Mouse (Mus musculus): Measurements from ENCODE around the gene Golga3.

DNA sequence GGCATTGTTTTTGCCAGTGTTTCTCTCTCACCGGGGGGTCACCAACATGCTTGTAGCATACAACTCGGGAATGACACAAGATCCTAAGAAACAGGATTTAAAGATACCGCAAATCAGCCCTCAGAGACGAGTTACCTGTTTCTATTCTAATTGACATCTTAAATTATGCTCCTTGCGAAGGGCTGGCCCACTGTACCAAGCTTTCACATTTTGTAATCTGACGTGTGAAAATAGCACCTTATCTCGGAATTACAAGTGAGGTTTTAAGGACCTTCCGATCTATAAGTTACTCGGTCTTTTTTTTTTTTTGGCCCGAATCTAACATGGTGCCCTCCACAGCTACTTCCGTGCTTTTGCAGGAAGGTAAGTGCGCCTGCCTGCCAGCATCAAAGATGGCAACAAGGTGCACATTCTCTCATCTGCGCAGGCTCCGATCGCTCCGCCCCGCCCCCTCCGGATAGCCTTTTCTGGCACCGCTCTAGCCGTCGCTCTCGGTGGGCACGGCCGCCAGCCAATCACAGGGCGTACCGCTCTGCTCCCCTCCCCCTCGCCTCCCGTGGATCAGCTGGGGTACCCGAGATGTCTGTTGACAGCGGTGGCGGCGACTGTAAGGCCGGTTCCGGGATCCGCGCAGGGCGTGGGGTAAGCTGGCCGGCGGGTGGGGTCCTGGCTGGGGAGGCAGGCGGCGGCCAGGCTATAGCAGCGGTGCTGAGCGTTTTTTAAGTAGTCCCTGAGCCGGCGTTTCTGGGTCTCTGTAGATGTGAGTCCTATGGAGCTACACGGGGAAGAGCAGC lies 41.0 kb upstream of the Golga3 start, which contains the start of gene Chfr:
- TF ChIP-seq CTCF (IDR thresholded peaks at IDR 0.05; ENCODE audit: low read depth, low read length) (no peak), GATA1 (IDR thresholded peaks at IDR 0.05; ENCODE audit: borderline replicate concordance, low read length) (no peak)

Measured in G1E (cell line).